Mouse (Mus musculus): ENCODE data around the gene Ube4a. TPM values are rescaled to one million over a fixed set of nuclear protein-coding genes. Genes with fewer than 3 reads are reported as not detected.

Gene Ube4a
- polyA plus RNA-seq, 1 experiment, result 13.7 TPM

- no peak for TF ChIP-seq USF1 (IDR thresholded peaks at IDR 0.05; ENCODE audit: low read depth)
- no peak for TF ChIP-seq MAX (IDR thresholded peaks at IDR 0.05)
- no peak for TF ChIP-seq FOSL1 (IDR thresholded peaks at IDR 0.05; ENCODE audit: insufficient read depth, low read length, poor library complexity, severe bottlenecking)
- TF ChIP-seq CEBPB (IDR thresholded peaks at IDR 0.05; ENCODE audit: low read depth), result no peak
- no peak for TF ChIP-seq MYOD1 (IDR thresholded peaks at IDR 0.05; ENCODE audit: control insufficient read depth, insufficient read length, low read depth)
- no peak for TF ChIP-seq CTCF (IDR thresholded peaks at IDR 0.05; ENCODE audit: control insufficient read depth, insufficient read depth, insufficient read length)
- no peak for TF ChIP-seq MYOG (IDR thresholded peaks at IDR 0.05; ENCODE audit: control insufficient read depth, extremely low read depth, insufficient read length)
- Histone ChIP-seq H3ac (ENCODE audit: control insufficient read depth, insufficient read length, low read depth) (no peak overlapping the region), H3K36me3 (ENCODE audit: control insufficient read depth, insufficient read depth) (no peaks in the 10 kb centered on the region), H3K79me2 (ENCODE audit: control insufficient read depth, insufficient read depth) (no peaks in the 10 kb centered on the region), H3K4me3 (ENCODE audit: insufficient read depth, poor library complexity, severe bottlenecking) (no peak overlapping the region), H3K79me3 (ENCODE audit: low read depth) (no peaks in the 10 kb centered on the region), H3K27me3 (ENCODE audit: control insufficient read depth, insufficient read depth, insufficient read length) (peaks cover 38% of the 10 kb centered on the region)
These were observed 42.9 kb upstream of the Ube4a start for GRCm38 (mm10) chr9:45008342-45008741.

DNA sequence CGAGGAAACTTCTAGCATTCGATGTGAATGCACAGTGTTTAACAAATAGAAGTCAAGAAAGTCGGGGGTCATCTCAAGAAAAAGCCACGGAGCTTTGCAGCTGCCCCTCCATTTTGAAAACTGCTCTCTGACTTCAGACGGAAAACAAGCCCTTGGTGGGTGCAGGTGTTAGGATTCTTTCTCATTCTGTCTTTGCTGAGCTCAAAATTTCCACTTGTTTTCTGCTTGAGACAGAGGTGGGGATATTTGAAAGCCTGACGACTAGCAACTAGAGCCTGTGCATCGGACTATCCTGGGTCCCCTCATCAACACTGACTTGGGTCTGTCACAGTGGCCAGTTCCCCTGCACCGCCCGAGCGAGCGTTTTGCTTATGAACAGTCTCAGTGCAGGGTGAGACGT lies 42.0 kb upstream of the Ube4a start:
- Histone ChIP-seq H3K79me3 (ENCODE audit: low read depth) (no peaks in the 10 kb centered on the region), H3K79me2 (ENCODE audit: control insufficient read depth, insufficient read depth) (no peaks in the 10 kb centered on the region), H3K36me3 (ENCODE audit: control insufficient read depth, insufficient read depth) (no peaks in the 10 kb centered on the region), H3K4me3 (ENCODE audit: insufficient read depth, poor library complexity, severe bottlenecking) (no peak overlapping the region), H3ac (ENCODE audit: control insufficient read depth, insufficient read length, low read depth) (no peak overlapping the region), H3K27me3 (ENCODE audit: control insufficient read depth, insufficient read depth, insufficient read length) (peaks cover 38% of the 10 kb centered on the region)
- no peak for TF ChIP-seq CEBPB (IDR thresholded peaks at IDR 0.05; ENCODE audit: low read depth)
- no peak for TF ChIP-seq MYOG (IDR thresholded peaks at IDR 0.05; ENCODE audit: control insufficient read depth, extremely low read depth, insufficient read length)
- TF ChIP-seq USF1 (IDR thresholded peaks at IDR 0.05; ENCODE audit: low read depth), result no peak
- no peak for TF ChIP-seq MYOD1 (IDR thresholded peaks at IDR 0.05; ENCODE audit: control insufficient read depth, insufficient read length, low read depth)
- no peak for TF ChIP-seq MAX (IDR thresholded peaks at IDR 0.05)
- no peak for TF ChIP-seq FOSL1 (IDR thresholded peaks at IDR 0.05; ENCODE audit: insufficient read depth, low read length, poor library complexity, severe bottlenecking)
- no peak for TF ChIP-seq CTCF (IDR thresholded peaks at IDR 0.05; ENCODE audit: control insufficient read depth, insufficient read depth, insufficient read length)

- Histone ChIP-seq H3K4me3 (ENCODE audit: insufficient read depth, poor library complexity, severe bottlenecking) (no peak overlapping the region), H3K27me3 (ENCODE audit: control insufficient read depth, insufficient read depth, insufficient read length) (peaks cover 1% of the 10 kb centered on the region), H3K36me3 (ENCODE audit: control insufficient read depth, insufficient read depth) (no peaks in the 10 kb centered on the region), H3K79me2 (ENCODE audit: control insufficient read depth, insufficient read depth) (no peaks in the 10 kb centered on the region), H3ac (ENCODE audit: control insufficient read depth, insufficient read length, low read depth) (no peak overlapping the region), H3K79me3 (ENCODE audit: low read depth) (no peaks in the 10 kb centered on the region)
- TF ChIP-seq MYOG (IDR thresholded peaks at IDR 0.05; ENCODE audit: control insufficient read depth, extremely low read depth, insufficient read length) (no peak), CEBPB (IDR thresholded peaks at IDR 0.05; ENCODE audit: low read depth) (no peak), FOSL1 (IDR thresholded peaks at IDR 0.05; ENCODE audit: insufficient read depth, low read length, poor library complexity, severe bottlenecking) (no peak), MYOD1 (IDR thresholded peaks at IDR 0.05; ENCODE audit: control insufficient read depth, insufficient read length, low read depth) (no peak), MAX (IDR thresholded peaks at IDR 0.05) (no peak), CTCF (IDR thresholded peaks at IDR 0.05; ENCODE audit: control insufficient read depth, insufficient read depth, insufficient read length) (no peak), USF1 (IDR thresholded peaks at IDR 0.05; ENCODE audit: low read depth) (no peak)
These were observed 34.8 kb upstream of the Ube4a start for GRCm38 (mm10) chr9:45000249-45000648.

GRCm38 (mm10) chr9:44999776-45000175 lies 34.4 kb upstream of the Ube4a start:
- no peak for TF ChIP-seq MYOD1 (IDR thresholded peaks at IDR 0.05; ENCODE audit: control insufficient read depth, insufficient read length, low read depth)
- TF ChIP-seq CTCF (IDR thresholded peaks at IDR 0.05; ENCODE audit: control insufficient read depth, insufficient read depth, insufficient read length), result no peak
- no peak for TF ChIP-seq CEBPB (IDR thresholded peaks at IDR 0.05; ENCODE audit: low read depth)
- no peak for TF ChIP-seq MAX (IDR thresholded peaks at IDR 0.05)
- no peak for TF ChIP-seq MYOG (IDR thresholded peaks at IDR 0.05; ENCODE audit: control insufficient read depth, extremely low read depth, insufficient read length)
- no peak for TF ChIP-seq USF1 (IDR thresholded peaks at IDR 0.05; ENCODE audit: low read depth)
- TF ChIP-seq FOSL1 (IDR thresholded peaks at IDR 0.05; ENCODE audit: insufficient read depth, low read length, poor library complexity, severe bottlenecking), result no peak
- H3K27me3 ChIP-seq (ENCODE audit: control insufficient read depth, insufficient read depth, insufficient read length), result no peaks in the 10 kb centered on the region

DNA sequence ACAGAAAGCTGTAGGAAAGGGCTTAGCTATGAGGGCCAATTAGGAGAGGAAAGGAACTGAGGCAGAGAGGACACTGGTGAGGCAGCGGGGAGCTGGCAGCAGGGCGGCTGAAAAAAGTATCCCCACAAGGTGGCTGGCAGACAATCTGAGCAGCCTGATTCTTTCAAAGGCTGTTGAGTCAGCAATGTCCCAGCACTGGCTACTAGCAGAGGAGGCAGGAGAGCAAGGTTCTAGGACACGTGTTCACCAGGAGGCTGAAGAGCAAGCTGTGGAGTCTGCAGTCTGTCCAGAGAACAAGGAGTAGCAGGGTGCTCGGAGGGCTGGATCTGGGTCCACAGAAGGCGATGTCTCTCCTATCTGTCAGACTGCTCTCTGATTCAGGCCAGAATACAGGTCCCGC lies 33.8 kb upstream of the Ube4a start:
- Histone ChIP-seq H3K79me2 (ENCODE audit: control insufficient read depth, insufficient read depth) (no peaks in the 10 kb centered on the region), H3K27me3 (ENCODE audit: control insufficient read depth, insufficient read depth, insufficient read length) (no peaks in the 10 kb centered on the region), H3K79me3 (ENCODE audit: low read depth) (no peaks in the 10 kb centered on the region), H3ac (ENCODE audit: control insufficient read depth, insufficient read length, low read depth) (no peak overlapping the region), H3K36me3 (ENCODE audit: control insufficient read depth, insufficient read depth) (no peaks in the 10 kb centered on the region), H3K4me3 (ENCODE audit: insufficient read depth, poor library complexity, severe bottlenecking) (no peak overlapping the region)
- TF ChIP-seq MYOG (IDR thresholded peaks at IDR 0.05; ENCODE audit: control insufficient read depth, extremely low read depth, insufficient read length) (no peak), MYOD1 (IDR thresholded peaks at IDR 0.05; ENCODE audit: control insufficient read depth, insufficient read length, low read depth) (no peak), MAX (IDR thresholded peaks at IDR 0.05) (no peak), CEBPB (IDR thresholded peaks at IDR 0.05; ENCODE audit: low read depth) (no peak), USF1 (IDR thresholded peaks at IDR 0.05; ENCODE audit: low read depth) (no peak), CTCF (IDR thresholded peaks at IDR 0.05; ENCODE audit: control insufficient read depth, insufficient read depth, insufficient read length) (no peak), FOSL1 (IDR thresholded peaks at IDR 0.05; ENCODE audit: insufficient read depth, low read length, poor library complexity, severe bottlenecking) (no peak)

More at GRCm38 (mm10) chr9:44999776-45000175, 34.4 kb upstream of the Ube4a start:
- H3K4me3 ChIP-seq (ENCODE audit: insufficient read depth, poor library complexity, severe bottlenecking), result no peak overlapping the region
- H3K36me3 ChIP-seq (ENCODE audit: control insufficient read depth, insufficient read depth), result no peaks in the 10 kb centered on the region
- H3K79me3 ChIP-seq (ENCODE audit: low read depth), result no peaks in the 10 kb centered on the region
- H3ac ChIP-seq (ENCODE audit: control insufficient read depth, insufficient read length, low read depth), result no peak overlapping the region
- H3K79me2 ChIP-seq (ENCODE audit: control insufficient read depth, insufficient read depth), result no peaks in the 10 kb centered on the region

DNA sequence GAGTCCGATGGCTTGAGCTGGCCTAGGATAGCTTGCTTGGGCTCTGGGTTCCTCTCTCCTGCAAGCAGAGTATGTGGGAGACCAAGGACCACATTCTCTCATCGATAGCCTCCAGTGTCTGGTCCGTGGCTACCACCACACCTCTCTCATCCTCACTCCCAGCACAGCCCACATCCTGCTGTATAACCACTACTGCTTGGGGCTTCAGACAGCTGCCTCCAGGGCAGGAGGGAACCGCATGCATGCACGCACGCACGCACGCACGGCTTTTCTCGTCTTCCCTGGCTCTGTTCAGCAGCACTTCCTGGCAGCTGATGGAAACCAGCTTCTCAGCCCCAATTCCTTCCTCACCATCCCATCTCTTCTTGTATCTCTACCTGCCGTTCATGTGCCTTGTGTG lies 32.7 kb upstream of the Ube4a start:
- H3K27me3 ChIP-seq (ENCODE audit: control insufficient read depth, insufficient read depth, insufficient read length), result no peaks in the 10 kb centered on the region
- no peaks in the 10 kb centered on the region for H3K36me3 ChIP-seq (ENCODE audit: control insufficient read depth, insufficient read depth)
- TF ChIP-seq FOSL1 (IDR thresholded peaks at IDR 0.05; ENCODE audit: insufficient read depth, low read length, poor library complexity, severe bottlenecking) (no peak), USF1 (IDR thresholded peaks at IDR 0.05; ENCODE audit: low read depth) (no peak), MAX (IDR thresholded peaks at IDR 0.05) (no peak), CEBPB (IDR thresholded peaks at IDR 0.05; ENCODE audit: low read depth) (no peak), MYOD1 (IDR thresholded peaks at IDR 0.05; ENCODE audit: control insufficient read depth, insufficient read length, low read depth) (no peak), MYOG (IDR thresholded peaks at IDR 0.05; ENCODE audit: control insufficient read depth, extremely low read depth, insufficient read length) (no peak), CTCF (IDR thresholded peaks at IDR 0.05; ENCODE audit: control insufficient read depth, insufficient read depth, insufficient read length) (no peak)
- H3K79me2 ChIP-seq (ENCODE audit: control insufficient read depth, insufficient read depth), result no peaks in the 10 kb centered on the region
- no peak overlapping the region for H3K4me3 ChIP-seq (ENCODE audit: insufficient read depth, poor library complexity, severe bottlenecking)
- H3K79me3 ChIP-seq (ENCODE audit: low read depth), result no peaks in the 10 kb centered on the region
- H3ac ChIP-seq (ENCODE audit: control insufficient read depth, insufficient read length, low read depth), result no peak overlapping the region
